Mouse (Mus musculus): ENCODE data around the gene 2010300C02Rik. TPM values are rescaled to one million over a fixed set of nuclear protein-coding genes. Genes with fewer than 3 reads are reported as not detected.

2010300C02Rik gene
- total and polyA plus RNA-seq, 2 experiments from 2014 or later = 5.3 to 10.0 TPM

DNA sequence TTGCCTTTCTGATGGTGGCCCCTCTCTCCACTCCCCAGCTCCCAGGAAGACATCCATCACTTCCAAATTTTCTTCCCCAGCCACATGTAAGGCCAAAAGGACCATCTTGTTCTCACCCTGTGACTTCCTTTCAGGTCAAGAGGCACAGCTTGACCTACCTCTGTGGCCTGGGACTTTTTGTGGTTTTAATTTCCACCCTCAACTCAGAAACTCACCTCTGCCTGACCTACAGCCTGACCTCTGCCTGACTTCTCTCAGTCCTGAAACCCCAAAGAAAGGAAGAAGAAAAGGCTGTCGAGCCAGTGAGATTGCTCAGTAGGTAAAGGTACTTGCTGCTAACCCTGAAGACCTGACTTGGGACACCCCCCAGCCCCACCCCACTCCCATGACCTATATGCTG is 100.3 kb downstream of the 2010300C02Rik start:
- no peak for DNase-seq (ENCODE audit: low spot score)
- WGBS = 82% methylated on average over 1 of the region's 1 CpGs

GRCm38 (mm10) chr1:37617047-37617446 is 102.8 kb downstream of the 2010300C02Rik start:
- H3K27me3 ChIP-seq (ENCODE audit: insufficient read depth, low read length) = no peaks in the 10 kb centered on the region
- H3K4me3 ChIP-seq (ENCODE audit: low read length) = no peak overlapping the region
- no peak overlapping the region for H3K4me2 ChIP-seq (ENCODE audit: low read depth, low read length)
- H3K27ac ChIP-seq = no peak overlapping the region
- TF ChIP-seq CTCF (IDR thresholded peaks at IDR 0.05; ENCODE audit: low read depth) = no peak
- H3K9ac ChIP-seq (replicated peaks; ENCODE audit: low read length) = no peak overlapping the region
- no peaks in the 10 kb centered on the region for H3K36me3 ChIP-seq (ENCODE audit: insufficient read depth, low read length)
- WGBS = 83% methylated on average over 5 of the region's 5 CpGs
- H3K9me3 ChIP-seq (ENCODE audit: low read length) = no peaks in the 10 kb centered on the region
- ATAC-seq = no peak
- H3K4me1 ChIP-seq (ENCODE audit: insufficient read depth, low read length) = no peaks in the 10 kb centered on the region
- DNase-seq (ENCODE audit: low spot score) = no peak

More for the DNA sequence above, 100.3 kb downstream of the 2010300C02Rik start:
- H3K27me3 ChIP-seq (ENCODE audit: insufficient read depth, low read length) = no peaks in the 10 kb centered on the region
- no peaks in the 10 kb centered on the region for H3K9me3 ChIP-seq (ENCODE audit: low read length)
- H3K4me1 ChIP-seq (ENCODE audit: insufficient read depth, low read length) = no peaks in the 10 kb centered on the region
- no peak overlapping the region for H3K27ac ChIP-seq
- H3K4me2 ChIP-seq (ENCODE audit: low read depth, low read length) = no peak overlapping the region
- TF ChIP-seq CTCF (IDR thresholded peaks at IDR 0.05; ENCODE audit: low read depth) = no peak
- no peak overlapping the region for H3K4me3 ChIP-seq (ENCODE audit: low read length)
- no peak for ATAC-seq
- H3K9ac ChIP-seq (replicated peaks; ENCODE audit: low read length) = no peak overlapping the region
- H3K36me3 ChIP-seq (ENCODE audit: insufficient read depth, low read length) = no peaks in the 10 kb centered on the region

DNA sequence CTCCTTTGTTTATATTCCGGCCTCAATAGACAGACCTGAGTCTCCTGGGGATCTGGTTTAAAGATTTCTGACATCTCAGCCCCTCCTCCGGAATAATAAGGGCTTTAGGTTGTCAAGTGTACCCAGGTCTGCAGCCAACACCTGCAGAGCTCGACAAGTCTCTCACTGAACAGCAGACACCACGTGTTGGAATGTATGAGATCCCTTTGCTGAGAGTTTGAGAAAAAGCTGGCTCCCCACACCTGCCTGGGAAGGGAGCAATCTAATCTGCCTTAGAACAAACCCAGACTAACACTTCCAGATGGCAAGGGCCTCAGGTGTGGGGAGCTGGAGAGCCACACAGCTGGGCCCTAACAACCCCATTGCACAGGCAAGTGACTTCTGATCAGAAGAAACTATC is 103.3 kb downstream of the 2010300C02Rik start:
- no peak for DNase-seq (ENCODE audit: low spot score)
- WGBS = 35% methylated on average over 4 of the region's 4 CpGs

DNA sequence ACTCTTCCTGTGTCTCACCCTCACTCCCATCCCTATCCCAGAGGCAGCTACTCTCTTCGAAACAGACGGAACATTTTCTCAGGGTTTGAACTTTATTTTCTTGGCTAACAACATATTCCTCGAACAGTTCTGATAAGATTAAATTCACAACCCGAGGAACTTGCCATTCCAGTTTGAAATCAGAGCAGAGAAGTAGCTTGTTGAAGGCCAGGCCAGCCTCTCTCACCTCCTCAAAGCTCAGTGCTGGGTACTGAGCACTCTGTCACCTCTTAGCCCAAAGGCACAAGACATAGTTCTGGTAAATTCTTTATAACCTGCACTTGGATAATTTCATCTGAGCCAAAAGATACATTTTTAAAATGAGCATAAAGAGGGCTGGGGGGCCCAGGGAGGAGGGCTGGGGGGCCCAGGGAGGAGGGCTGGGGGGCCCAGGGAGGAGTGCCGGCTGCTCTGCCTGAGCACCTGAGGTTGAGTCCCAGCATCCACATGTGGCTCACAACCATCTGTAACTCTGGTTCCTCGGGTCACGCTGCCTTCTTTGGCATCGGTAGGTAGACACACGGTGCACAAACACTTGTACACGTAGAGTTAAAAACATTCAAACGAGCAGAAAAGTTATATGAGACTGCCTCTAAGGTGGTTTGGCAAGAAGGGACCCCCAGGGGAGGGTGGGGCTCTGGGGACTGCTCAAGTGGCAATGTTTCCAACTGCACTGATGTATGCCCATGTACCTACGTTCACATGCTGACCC is 104.4 kb downstream of the 2010300C02Rik start:
- Histone ChIP-seq H3K9me3 (ENCODE audit: low read length) (no peaks in the 10 kb centered on the region), H3K9ac (replicated peaks; ENCODE audit: low read length) (no peak overlapping the region), H3K36me3 (ENCODE audit: insufficient read depth, low read length) (no peaks in the 10 kb centered on the region), H3K4me1 (ENCODE audit: insufficient read depth, low read length) (no peaks in the 10 kb centered on the region), H3K27ac (no peak overlapping the region), H3K27me3 (ENCODE audit: insufficient read depth, low read length) (no peaks in the 10 kb centered on the region), H3K4me2 (ENCODE audit: low read depth, low read length) (no peak overlapping the region), H3K4me3 (ENCODE audit: low read length) (no peak overlapping the region)
- no peak for ATAC-seq
- WGBS = 89% methylated on average over 12 of the region's 12 CpGs
- TF ChIP-seq CTCF (IDR thresholded peaks at IDR 0.05; ENCODE audit: low read depth) = no peak
- DNase-seq (ENCODE audit: low spot score) = no peak

More for the DNA sequence above, 103.3 kb downstream of the 2010300C02Rik start:
- H3K4me1 ChIP-seq (ENCODE audit: insufficient read depth, low read length) = no peaks in the 10 kb centered on the region
- ATAC-seq = no peak
- H3K27me3 ChIP-seq (ENCODE audit: insufficient read depth, low read length) = no peaks in the 10 kb centered on the region
- no peak overlapping the region for H3K9ac ChIP-seq (replicated peaks; ENCODE audit: low read length)
- TF ChIP-seq CTCF (IDR thresholded peaks at IDR 0.05; ENCODE audit: low read depth) = no peak
- no peaks in the 10 kb centered on the region for H3K9me3 ChIP-seq (ENCODE audit: low read length)
- no peaks in the 10 kb centered on the region for H3K36me3 ChIP-seq (ENCODE audit: insufficient read depth, low read length)
- H3K27ac ChIP-seq = no peak overlapping the region
- H3K4me2 ChIP-seq (ENCODE audit: low read depth, low read length) = no peak overlapping the region
- no peak overlapping the region for H3K4me3 ChIP-seq (ENCODE audit: low read length)

DNA sequence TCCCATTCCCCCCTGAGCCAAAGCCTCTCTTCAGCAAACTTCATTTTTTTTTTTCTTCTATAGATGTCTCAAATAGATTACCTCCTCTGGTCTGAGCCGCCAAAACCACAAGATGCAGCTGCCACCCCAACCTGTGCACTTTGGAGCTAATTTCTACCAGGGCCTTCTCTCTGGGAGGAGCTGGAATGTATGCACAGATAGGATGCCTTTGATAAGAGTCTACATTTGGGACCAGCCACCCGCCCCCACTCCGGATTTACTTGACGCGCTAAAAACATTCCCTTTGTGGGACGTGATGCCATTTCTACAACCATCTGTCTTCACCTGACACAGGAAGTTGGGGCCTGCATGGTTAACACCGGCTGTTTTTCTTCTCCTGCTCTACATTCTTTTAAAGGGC is 105.0 kb downstream of the 2010300C02Rik start:
- ATAC-seq (no peak), DNase-seq (ENCODE audit: low spot score) (no peak)
- no peak overlapping the region for H3K9ac ChIP-seq (replicated peaks; ENCODE audit: low read length)
- H3K4me1 ChIP-seq (ENCODE audit: insufficient read depth, low read length) = no peaks in the 10 kb centered on the region
- H3K27me3 ChIP-seq (ENCODE audit: insufficient read depth, low read length) = no peaks in the 10 kb centered on the region
- no peak overlapping the region for H3K27ac ChIP-seq
- no peak for TF ChIP-seq CTCF (IDR thresholded peaks at IDR 0.05; ENCODE audit: low read depth)
- no peak overlapping the region for H3K4me2 ChIP-seq (ENCODE audit: low read depth, low read length)
- WGBS = 78% methylated on average over 7 of the region's 7 CpGs
- no peaks in the 10 kb centered on the region for H3K9me3 ChIP-seq (ENCODE audit: low read length)
- H3K36me3 ChIP-seq (ENCODE audit: insufficient read depth, low read length) = no peaks in the 10 kb centered on the region
- H3K4me3 ChIP-seq (ENCODE audit: low read length) = no peak overlapping the region

- Histone ChIP-seq H3K4me3 (ENCODE audit: low read length) (no peak overlapping the region), H3K4me2 (ENCODE audit: low read depth, low read length) (peak overlapping the region; percentile 34; the same call in 1 of the 2 replicates), H3K9ac (replicated peaks; ENCODE audit: low read length) (no peak overlapping the region; the same call in 1 of the 2 replicates), H3K9me3 (ENCODE audit: low read length) (no peaks in the 10 kb centered on the region), H3K4me1 (ENCODE audit: insufficient read depth, low read length) (no peaks in the 10 kb centered on the region), H3K27ac (peak overlapping the region; percentile 54; the same call in 1 of the 2 replicates), H3K27me3 (ENCODE audit: insufficient read depth, low read length) (no peaks in the 10 kb centered on the region), H3K36me3 (ENCODE audit: insufficient read depth, low read length) (no peaks in the 10 kb centered on the region)
- TF ChIP-seq CTCF (IDR thresholded peaks at IDR 0.05; ENCODE audit: low read depth) = no peak
- DNase-seq (ENCODE audit: low spot score) = peak; percentile 63
- ATAC-seq = peak; percentile 80
- 55% methylated on average over 15 of the region's 15 CpGs for WGBS
These were observed 105.8 kb downstream of the 2010300C02Rik start for GRCm38 (mm10) chr1:37614130-37614529.

DNA sequence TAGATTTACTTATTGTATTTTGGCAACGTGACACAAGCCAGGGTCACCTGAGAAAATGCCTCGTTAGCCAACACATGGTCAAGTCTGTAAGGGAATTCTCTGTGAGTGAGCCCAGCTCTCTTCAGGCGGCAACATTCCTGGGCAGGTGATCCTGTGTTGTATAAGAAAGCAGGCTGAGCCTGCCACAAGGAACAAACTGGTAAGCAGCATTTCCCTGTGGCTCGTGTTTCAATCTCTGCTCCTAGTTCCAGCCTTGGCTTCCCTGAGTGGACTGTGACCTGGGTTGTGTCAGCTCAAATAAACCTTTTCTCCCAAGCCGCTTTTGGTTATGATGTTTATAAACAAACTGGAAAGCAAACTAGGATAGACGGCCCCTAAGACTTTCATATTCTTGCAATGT is 108.9 kb downstream of the 2010300C02Rik start:
- TF ChIP-seq CTCF (IDR thresholded peaks at IDR 0.05; ENCODE audit: low read depth) = no peak
- H3K27ac ChIP-seq = no peak overlapping the region
- H3K36me3 ChIP-seq (ENCODE audit: insufficient read depth, low read length) = no peaks in the 10 kb centered on the region
- H3K9ac ChIP-seq (replicated peaks; ENCODE audit: low read length) = no peak overlapping the region
- H3K4me3 ChIP-seq (ENCODE audit: low read length) = no peak overlapping the region
- no peaks in the 10 kb centered on the region for H3K9me3 ChIP-seq (ENCODE audit: low read length)
- ATAC-seq (no peak), DNase-seq (ENCODE audit: low spot score) (no peak)
- H3K27me3 ChIP-seq (ENCODE audit: insufficient read depth, low read length) = no peaks in the 10 kb centered on the region
- no peaks in the 10 kb centered on the region for H3K4me1 ChIP-seq (ENCODE audit: insufficient read depth, low read length)
- 79% methylated on average over 6 of the region's 6 CpGs for WGBS
- H3K4me2 ChIP-seq (ENCODE audit: low read depth, low read length) = no peak overlapping the region

Data from hindbrain, postnatal 0 days (tissue).